Mouse (Mus musculus) gastrocnemius, postnatal 14 days (tissue): ENCODE data around the gene Plaur. TPM values are rescaled to one million over a fixed set of nuclear protein-coding genes. Genes with fewer than 3 reads are reported as not detected.
A peak's percentile ranks its signal among the peaks of the same experiment; 100 is the strongest.

Source experiments
- DNase-seq: peaks from one replicate; pipeline ENCODE4 v3.0.0; 2021; ENCODE audit warnings: mixed read lengths
- intact Hi-C: fragments of 180-260 bp; cut with DNase I; formaldehyde crosslinking; loops from one replicate; pipeline ENCODE4 v1.15.1; 2025; ENCODE audit warnings: low total_unique reads
- long read RNA-seq, 2 experiments: library from polyadenylated mRNA; stranded (forward); transcript quantifications; one replicate each; pipeline ENCODE4 v2.0.0; 2021
- total RNA-seq, 2 experiments: library from RNA; stranded (reverse); gene quantifications; 2 replicates each; pipeline ENCODE4 v1.2.3; 2021

Plaur gene
- total RNA-seq = 1 to 10 TPM in 1 of 2 experiments, under 1 TPM in 1; 0.84 to 1.2 TPM
- long read RNA-seq, experiment 1 = 0 reads
- long read RNA-seq, experiment 2, partial matches to known transcripts = 0 of 4 reads
- long read RNA-seq, experiment 2, other reads (novel, unspliced or antisense) = 0 of 4 reads

- intact Hi-C loops = no loop called here
- no peak for DNase-seq
These were observed at the start of gene Plaur for GRCm38 (mm10) chr7:24462388-24463319. Gene Plaur (plus strand): TSS chr7:24462484.

DNA sequence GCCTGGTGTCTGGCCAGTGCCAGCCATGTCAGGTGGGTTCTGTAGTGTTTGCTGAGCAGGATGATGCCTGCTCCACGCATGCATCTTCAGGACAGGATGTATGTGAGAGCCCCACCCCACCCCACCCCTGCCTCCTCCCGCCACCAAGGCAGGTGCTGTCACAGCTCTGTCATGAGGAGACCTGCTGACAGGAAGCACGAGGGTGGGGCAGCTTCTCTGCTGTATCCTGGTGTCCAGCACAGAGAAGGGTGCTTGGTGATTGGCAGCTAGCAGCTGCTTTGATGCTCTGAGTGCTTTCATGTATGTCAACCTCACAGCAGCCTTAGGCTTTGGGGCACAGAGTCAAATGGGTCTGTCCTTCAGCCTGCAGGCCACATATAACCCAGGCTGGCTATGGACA lies 48.7 kb upstream of the Plaur start:
- intact Hi-C loops = no loop called here
- DNase-seq = no peak

DNA sequence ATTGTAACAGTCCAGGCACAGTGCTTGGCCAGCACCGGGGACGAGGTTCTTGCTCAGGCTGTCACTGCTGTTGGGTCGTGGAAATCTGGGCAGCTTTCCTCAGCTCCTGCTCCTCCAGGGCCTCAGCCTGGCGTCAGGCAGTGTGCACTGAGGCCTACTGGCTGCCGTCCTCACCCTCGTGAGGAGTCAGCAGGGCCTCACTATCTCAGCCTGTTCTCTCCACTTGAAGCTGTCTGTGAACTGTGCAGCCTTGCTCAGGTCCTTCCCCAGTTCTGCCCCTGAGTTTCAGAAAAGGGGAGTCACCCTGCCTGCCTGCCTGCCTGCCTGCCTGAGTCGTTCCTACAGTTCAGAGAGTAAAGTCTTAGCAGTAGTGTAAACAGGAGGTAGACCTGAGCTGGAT lies 47.0 kb upstream of the Plaur start:
- intact Hi-C loops = no loop called here
- DNase-seq = no peak

DNA sequence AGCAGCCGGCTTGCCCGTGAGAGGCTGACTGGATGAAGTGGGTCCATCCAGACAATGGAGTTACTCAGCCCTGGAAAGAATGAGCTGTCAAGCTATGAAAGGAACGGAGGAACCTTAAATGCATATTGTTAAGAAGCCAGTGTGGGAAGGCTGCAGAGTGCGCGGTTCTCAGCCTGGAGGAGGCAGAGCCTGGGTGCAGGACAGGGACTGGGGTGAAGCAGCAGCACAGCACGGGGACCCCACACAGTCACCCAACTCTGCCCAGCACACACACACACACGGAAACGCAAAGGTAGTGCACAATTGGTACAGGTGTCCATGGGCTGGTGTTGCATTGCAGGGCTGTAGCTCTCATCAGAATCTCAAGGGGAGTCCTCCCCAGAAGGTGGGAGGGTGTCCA lies 42.7 kb upstream of the Plaur start:
- intact Hi-C loops = no loop called here
- DNase-seq = no peak

DNA sequence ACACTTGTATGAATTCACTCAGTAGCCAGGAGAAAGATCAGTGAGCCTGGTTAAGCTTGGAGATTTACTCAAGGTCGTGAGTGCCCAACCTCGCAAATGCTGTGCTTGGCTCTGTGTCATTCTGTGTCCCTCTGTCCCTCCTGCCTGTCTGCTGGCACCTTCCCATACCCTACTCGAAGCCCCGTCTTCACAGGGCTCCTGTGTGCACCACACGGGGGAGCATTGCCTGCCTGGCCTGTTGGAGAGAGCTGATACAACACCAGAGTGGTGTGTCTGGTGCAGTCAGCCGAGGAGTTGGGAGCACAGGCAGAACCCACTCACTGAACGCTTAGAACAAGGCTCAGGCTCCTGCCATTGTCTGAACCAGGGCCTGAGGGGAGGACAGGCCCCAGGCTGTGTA lies 40.6 kb upstream of the Plaur start:
- intact Hi-C loops = no loop called here
- DNase-seq = no peak

DNA sequence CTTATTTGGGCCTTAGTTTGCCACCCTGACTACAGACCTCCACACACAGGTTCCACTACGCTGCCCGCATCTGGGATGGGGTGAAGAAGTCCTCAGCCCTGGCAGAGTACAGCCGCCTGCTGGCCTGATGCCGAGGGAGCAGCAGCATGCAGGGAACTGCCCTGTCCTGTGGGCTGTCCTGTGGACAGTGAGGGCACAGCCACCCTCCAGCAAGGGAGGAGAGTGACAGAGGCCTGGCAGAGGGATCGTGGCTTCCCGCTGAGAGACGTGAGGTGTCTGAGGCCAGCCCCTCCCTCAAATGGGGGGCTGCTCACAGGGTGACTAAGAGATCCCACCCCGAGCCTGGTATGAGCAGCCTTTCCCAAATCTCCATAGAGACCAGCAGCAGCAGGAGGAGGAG lies 40.0 kb upstream of the Plaur start:
- intact Hi-C loops = no loop called here
- no peak for DNase-seq

GRCm38 (mm10) chr7:24423107-24423763 lies 39.0 kb upstream of the Plaur start:
- DNase-seq = no peak
- intact Hi-C loops = no loop called here

GRCm38 (mm10) chr7:24423956-24424732 lies 38.1 kb upstream of the Plaur start:
- intact Hi-C loops = no loop called here
- peak; percentile 46 for DNase-seq

DNA sequence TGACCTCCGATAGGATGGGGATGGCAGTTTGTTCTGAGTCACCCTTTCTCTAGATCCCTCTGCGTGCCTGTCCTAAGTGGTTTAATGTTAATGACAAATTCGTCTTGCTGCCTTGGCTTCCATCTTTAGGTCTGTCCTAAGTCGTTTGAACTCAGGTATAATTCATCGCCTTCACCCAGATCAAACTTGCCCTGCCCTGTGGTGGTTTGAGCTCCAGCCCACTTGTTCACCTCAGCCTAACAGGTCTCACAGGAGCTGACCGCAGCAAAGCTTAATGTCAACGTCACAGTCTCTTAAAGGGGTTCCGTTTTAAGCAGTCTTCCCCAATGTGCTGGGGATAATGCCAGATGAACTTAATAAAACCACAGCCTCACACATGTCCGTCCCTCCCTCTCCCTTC lies 36.4 kb upstream of the Plaur start:
- intact Hi-C loops = no loop called here
- DNase-seq = no peak

DNA sequence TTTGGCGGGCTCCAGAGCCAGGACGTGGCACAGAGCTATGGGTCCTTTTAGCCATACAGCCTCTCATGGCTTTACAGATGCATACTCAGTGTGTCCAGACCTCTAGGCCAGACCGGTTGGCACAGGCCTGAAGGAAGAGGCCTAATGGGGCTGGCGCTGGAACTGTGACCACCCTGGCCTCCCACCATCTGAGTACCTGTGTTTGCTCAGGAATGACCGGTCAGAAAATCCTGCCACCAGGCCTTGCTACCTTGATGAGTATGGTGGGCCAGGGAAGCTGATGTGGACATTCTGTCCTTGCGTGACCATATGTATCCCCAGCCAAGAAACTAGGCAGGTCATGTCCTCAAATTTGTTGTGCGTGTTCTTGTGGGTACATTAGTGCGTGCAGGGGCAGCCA lies 35.1 kb upstream of the Plaur start:
- DNase-seq = no peak
- intact Hi-C loops = no loop called here

- no peak for DNase-seq
These were observed 33.6 kb upstream of the Plaur start for GRCm38 (mm10) chr7:24428725-24429124.

GRCm38 (mm10) chr7:24429413-24430112 lies 32.7 kb upstream of the Plaur start:
- intact Hi-C loops = no loop called here
- DNase-seq = peak; percentile 50

More at GRCm38 (mm10) chr7:24428725-24429124, 33.6 kb upstream of the Plaur start:
- intact Hi-C loops = no loop called here

DNA sequence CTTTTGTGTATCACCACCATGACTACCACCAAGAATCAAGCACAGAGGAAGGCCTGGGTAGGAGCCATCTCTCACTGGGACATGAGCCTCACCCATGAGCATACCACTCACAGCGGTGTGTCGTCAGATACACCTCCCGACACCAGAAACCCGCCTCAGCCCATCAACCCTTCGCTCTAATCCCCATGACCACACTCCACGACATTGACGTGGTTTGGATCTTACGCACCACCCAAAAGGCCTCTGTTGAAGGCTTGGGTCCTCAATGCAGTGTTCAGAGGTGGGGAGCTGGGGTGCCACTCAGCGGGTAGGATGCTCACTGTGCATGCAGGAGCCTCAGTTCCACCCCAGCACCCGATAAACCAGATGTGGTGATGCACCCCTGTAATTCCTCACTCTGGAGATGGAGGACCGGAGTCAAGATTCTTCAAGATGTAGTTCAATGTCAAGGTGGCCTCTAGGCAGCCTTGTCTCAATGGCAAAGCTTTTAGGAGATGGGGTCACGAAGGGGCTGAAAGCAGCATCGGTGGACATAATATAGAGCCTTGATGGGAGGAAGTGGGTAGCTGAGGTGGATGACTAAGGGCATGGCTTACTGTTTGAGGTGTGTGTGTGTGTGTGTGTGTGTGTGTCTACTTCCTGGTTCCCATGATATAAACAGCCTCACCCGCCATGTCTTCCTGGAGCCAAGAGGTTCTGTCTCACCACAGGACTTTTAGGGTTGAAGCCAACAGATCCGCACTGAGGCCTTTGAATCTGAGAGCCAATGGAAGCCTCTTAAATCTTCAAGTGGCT lies 31.5 kb upstream of the Plaur start:
- intact Hi-C loops = no loop called here

DNA sequence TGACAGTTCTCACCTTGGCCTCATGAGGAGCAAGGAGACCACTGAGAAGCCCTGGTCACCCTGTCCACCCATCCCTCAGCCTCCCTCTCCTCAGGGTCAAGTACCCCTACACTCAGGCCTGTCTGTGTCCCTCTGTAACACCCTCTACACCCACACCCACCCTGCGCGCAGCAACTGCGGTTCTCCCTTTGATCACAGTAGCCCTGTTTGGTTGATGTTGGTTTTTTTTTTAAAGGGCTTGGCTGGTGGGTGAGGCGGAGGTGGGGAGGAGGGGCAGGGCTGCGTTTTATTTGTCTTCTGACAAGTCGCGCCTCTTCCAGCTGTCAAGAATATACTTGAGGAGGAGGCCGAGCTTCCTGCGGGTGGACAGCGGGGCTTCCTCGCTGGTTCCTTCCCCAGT lies 30.6 kb upstream of the Plaur start:
- intact Hi-C loops = no loop called here
- no peak for DNase-seq

More for the DNA sequence above, 31.5 kb upstream of the Plaur start:
- no peak for DNase-seq

GRCm38 (mm10) chr7:24435305-24435704 lies 27.0 kb upstream of the Plaur start:
- intact Hi-C loops = no loop called here
- DNase-seq = no peak

DNA sequence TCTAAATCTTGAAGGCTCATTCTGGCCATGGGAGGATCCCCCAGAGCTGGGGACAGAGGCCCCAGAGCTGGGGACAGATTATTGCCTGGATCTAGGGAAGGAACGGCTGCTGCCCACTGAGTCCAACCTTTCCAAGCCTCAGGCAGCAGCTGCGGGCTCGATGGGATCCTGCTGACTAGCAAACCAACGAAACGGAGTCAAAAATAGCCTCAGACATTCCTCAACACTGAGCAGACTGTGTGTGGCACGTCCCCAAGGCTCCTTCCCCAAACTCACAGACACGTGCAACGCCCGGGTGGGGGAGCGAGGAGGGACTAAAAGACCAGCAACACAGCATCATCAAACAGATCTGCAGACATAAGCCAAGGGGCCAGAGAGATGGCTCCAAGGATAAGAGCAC lies 24.3 kb upstream of the Plaur start:
- DNase-seq = peak; percentile 72
- intact Hi-C loops = no loop called here

DNA sequence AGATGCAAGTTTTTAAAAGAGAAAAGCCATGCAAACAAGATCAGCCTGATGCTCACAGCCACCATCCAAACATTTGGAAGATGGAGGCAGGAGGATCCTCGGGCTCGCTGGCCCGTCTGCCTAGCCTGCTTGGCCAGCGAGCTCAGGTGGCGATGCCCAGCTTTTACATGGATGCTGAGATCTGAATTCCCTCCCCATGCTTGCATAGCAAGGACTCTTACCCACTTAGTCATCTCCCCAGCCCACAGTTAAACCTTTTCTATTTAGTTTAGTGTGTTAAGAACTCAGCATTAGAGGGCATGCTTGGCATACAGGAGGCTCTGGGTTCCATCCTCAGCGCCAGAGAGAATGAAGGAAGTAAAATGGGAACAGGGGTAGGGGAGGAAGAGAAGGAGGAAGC lies 23.1 kb upstream of the Plaur start:
- no peak for DNase-seq
- intact Hi-C loops = no loop called here

- intact Hi-C loops = no loop called here
- DNase-seq = no peak
These were observed 22.4 kb upstream of the Plaur start for GRCm38 (mm10) chr7:24439891-24440290.

- peak; percentile 60 for DNase-seq
- intact Hi-C loops = no loop called here
These were observed 20.5 kb upstream of the Plaur start for GRCm38 (mm10) chr7:24441785-24442184.
